Mouse (Mus musculus) right cerebral cortex, postnatal 4 days (tissue): ENCODE results near the gene Phyhipl.

ENCODE experiments used
- DNase-seq: peaks from one replicate; pipeline ENCODE4 v3.0.0-alpha.2; 2022

The Phyhipl gene

DNA sequence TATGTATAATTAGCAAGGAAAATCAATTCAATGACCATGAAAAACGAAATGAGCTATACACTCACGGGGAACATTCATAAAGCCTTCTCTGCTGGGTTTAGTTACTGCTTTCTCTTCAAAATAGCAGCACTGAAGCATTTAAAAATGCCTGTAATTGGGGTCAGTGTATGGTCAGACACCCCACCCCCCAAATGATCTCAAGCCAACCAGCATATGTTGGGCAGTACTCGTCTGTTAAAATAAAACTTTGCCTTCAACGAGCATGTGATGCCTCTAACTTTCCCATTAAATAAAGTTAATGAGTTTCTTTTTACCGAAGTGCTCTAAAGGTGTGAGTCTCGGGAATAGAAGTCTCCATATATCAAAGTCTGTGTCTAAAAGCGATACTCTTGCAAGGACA lies at the start of gene Phyhipl:
TSS of gene Phyhipl (minus strand) at position 138 of the 400 bp plus-strand sequence.
- no peak for DNase-seq

GRCm38 (mm10) chr10:70703211-70703610 lies 47.4 kb upstream of the Phyhipl start:
- no peak for DNase-seq

GRCm38 (mm10) chr10:70699581-70699980 lies 43.8 kb upstream of the Phyhipl start:
- no peak for DNase-seq

DNA sequence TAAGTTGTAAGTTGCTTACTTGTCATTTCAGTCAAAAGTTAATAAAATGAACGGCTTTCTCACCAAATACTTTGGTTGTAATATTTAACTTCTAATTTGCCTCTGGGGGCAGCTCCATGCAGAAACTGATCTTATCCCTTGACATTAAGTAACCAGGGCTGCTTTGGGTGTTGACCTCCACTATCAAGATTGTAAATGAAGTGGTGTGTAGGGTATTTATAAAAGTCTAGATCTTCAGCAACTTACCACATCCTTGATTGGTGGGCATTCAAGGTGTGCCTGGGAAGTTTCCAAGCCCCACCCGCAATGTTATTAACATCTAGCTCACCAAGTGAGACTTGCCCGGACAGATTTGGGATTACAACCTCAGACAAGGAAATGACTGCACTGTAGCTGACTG lies 42.2 kb upstream of the Phyhipl start:
- DNase-seq, result no peak

- no peak for DNase-seq
These were observed 41.2 kb upstream of the Phyhipl start for GRCm38 (mm10) chr10:70696748-70697585.

DNA sequence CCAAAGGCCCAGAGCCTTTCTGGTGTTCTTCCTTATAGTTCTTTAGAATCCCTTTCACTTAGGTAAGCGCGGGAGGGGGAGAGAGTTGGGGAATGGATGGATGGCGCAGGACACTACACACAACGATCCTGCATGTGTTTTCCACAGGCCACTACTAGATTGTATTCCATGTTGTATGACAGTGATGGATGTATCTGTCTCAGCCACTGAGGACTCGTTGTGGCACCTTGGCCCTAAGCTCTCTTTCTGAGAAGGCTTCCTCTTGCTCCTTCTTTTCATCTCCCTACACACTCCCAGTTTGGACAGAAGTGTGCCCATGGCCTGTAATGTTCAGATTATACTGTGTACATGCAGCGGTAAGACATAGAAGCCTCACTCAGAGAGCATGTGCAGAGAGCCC lies 33.6 kb upstream of the Phyhipl start:
- no peak for DNase-seq

DNA sequence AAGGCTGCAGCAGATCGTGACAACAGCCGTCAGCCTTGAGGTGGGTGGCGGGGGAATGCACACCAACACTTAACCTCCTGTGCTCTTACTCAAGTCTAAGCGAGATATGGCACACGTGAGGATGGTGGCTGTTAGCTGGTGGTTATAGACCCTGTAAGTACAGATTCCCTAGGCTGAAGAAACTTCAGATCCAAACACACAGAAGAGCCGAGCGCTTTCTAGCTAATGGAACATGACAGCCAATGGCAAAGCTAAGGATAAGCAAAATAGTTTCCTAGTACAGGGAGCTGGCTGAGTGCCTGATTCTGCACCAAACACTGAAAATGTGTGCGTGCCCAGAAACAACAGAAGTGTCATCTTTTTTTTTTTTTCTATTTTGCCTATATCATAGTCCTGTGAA lies 33.1 kb upstream of the Phyhipl start:
- no peak for DNase-seq

DNA sequence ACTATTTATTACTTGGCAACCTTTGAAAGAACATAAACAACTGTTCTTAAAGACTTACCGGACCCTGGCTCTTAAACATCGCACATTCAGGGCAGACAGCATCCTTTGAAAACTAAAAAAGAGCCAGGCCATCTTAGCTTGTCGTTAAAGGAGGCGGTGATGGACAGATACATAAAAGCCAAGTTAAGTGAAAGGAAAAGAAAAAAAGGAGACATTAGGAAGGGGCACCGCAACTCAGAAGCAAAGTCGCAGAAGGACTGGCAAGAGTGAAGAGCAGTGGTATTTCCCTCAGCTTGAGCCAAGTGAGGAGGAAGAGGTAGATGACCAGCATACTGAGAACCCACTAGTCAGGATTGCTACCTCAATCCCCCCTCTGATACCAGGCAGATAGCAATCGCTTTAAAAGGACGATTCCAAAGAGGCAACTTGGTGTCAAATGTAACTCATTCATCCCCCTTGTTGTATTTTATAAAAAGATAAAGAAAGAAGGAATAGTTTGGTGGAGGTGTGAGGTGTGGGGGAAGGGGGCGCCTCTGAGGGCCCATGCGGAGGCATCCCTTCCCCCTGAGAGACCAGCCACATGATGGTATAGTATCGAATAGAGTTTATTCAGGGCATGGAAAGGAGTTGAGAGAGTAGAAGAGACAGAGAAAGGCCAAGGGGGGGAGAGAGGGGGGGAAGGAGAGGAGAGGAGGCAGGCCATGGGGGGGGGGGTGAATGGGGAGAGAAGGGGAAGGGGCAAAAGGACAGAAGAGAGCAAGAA lies 31.4 kb upstream of the Phyhipl start:
- no peak for DNase-seq

DNA sequence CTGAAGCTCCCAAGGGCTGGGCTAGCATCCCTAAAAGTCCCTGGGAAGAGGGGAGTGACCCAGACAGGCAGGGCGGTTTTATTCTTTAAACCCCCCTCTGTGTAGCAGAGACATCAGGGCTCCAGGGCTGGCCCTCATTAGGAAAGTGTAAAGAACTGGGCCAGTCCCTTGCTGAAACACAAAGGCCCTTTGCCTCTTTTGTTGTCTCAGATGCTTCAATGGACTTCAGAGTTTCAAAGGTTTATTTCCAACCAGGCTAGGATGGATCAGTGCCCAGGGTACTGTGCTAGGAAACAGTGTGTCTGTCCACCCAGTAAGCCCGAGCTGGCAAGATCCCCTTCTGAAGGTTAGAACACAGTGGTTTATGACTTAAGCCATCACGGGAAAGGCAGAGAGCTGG lies 30.7 kb upstream of the Phyhipl start:
- peak; percentile 23 for DNase-seq

DNA sequence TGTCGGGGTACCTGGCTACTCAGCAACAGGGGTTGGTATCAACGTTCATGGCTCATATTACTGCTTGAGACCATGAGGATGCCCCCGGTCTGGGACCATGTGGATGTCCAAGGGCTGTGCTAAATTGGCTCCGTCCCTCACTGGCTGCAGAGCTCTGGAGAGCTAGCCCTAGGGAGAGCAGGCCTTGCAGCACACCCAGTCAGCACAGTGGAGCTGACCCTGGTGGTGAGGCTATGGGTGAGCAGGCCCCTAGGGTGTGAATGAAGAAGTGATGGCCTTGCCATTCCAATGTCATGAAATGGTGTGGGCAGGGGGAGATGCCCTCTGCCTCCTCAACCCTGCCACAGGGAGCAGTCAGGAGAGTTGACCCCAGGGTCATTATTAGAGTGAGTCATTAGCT lies 27.7 kb upstream of the Phyhipl start:
- DNase-seq, result no peak

GRCm38 (mm10) chr10:70677946-70678345 lies 22.2 kb upstream of the Phyhipl start:
- DNase-seq, result no peak

- DNase-seq, result no peak
These were observed 507 bp upstream of the Phyhipl start for GRCm38 (mm10) chr10:70656272-70656671.

DNA sequence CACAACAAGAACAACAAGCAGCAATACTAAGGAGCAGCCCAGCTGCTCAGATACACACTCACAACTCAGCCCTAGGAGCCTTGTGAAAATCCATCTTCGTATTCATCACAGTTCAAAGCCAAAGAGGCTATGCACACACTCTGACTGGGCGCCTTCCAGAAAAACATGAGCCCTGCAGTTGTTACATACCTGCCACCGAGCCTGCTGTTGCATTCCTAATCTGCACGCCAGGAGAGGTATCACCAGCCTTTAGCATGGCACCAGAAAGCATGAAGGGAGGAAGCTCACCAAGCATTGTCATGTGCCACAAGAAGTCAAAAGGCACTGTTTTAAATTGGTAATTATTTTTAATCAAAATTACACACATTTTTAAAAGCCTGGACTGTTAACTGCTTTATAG lies 1.1 kb downstream of the Phyhipl start:
- no peak for DNase-seq

DNA sequence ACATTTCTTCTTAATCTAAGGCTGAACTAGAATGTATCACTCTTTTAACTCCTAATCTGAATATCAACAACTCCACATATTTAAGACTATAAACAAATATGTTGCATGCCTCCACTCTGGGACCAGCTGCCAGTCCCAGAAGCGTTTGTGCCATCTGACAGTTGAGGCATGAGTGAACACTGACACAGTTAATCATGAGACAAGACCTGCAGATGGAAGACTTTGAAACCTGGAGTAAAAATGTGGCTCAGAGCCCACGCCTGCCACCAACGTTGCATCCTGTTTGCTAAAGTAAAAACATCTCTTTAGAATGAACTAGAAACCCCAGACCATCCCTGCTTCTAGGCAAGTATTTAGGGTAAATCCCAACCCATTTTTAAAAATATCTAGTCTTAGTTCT lies 1.6 kb downstream of the Phyhipl start:
- no peak for DNase-seq

DNA sequence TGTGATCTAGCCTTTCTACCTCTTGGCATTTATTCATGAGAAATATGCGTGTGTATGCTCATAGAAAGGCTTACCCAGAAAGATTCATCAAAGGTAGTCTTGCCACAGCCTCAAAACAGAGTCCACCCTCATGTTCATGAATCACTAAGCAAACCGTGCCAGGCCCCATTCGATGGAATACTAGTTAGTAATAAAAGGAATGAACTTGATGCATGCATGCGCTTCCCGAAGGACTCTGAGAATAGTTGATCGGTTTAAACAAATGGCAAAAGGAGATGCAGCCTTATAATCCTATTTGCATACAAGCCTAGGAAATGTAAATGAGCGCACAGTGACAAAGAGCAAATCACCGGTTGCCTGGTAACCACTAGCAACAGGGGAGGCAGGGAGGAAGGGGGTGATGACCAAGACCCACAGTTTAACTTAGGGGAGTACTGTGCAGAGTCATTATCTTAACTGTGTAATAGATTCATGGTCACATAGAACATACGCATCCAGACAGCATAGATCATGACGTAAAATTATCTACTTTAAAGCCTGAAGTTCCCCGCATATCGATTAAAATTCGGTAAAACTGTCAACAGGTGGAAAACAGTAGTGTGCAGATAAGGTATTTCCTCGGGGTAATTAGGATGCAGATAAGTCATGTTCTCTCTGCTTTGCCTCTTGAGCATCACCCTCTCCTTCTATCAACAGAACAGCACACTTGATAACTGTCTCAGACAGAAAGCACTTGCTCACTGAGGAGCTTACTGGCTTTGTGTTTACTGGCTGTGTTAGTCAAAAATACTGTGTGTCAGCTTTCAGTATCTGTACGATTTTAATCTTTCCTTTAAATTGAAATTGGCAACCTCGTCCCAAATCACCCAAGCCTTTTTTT lies 3.8 kb downstream of the Phyhipl start:
- DNase-seq, result no peak

- no peak for DNase-seq
These were observed 6.9 kb downstream of the Phyhipl start for GRCm38 (mm10) chr10:70648831-70649230.

DNA sequence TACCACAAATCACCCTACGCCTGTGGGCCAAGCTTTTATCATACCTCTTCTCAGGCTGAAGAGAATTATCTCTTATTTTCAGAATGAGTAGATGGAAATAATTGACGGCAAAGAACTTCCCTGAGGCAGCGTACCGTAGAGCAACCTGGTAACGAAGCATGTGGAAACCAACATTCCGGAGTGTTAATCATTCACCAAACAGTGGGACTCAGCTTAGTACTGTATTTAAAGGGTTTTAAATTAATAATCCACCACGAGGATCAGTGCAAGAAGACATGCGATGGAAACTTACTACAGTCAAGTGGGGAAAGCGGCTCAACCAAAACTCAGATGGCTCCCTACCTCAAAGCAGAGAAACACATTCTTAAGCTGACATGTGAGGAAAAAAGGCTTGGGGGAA lies 12.6 kb downstream of the Phyhipl start:
- no peak for DNase-seq

- DNase-seq, result no peak
These were observed 14.7 kb downstream of the Phyhipl start for GRCm38 (mm10) chr10:70640896-70641596.

GRCm38 (mm10) chr10:70640075-70640737 lies 15.6 kb downstream of the Phyhipl start:
- DNase-seq, result no peak

DNA sequence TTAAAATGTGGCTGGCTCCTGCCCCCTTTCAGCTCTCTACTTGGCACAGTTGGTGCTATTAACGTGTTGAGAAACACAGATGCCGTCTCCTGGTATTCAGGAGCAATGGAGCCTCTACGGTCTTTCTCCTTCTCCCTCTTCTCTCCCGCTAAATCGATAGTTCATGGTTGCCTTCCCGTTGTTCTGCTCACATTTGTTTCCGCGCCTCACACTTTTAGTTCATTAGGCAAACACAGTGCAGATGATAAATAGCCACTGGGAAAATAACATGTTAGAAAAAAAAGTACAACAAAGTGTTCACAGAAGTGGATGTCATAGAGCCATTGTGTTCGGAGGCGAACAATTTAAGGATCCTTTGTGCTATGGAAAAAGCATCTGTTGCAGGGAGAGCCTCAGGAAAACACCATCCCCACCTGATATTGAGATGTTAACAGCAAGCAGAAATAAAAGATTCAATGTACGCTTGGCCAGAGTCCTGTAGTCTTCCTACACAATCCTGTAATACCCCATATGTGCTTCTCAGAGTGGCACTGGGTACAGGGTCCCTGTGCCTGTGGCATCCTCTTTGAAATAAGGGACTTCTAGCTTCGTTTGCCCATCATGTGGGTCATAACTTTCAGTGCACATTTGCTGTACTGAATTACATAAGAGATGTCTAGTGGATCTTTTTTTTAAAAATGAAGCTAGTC lies 18.0 kb downstream of the Phyhipl start:
- no peak for DNase-seq

GRCm38 (mm10) chr10:70635261-70635660 lies 20.5 kb downstream of the Phyhipl start:
- no peak for DNase-seq
